Mouse (Mus musculus) embryonic facial prominence, embryonic 15.5 days (tissue): ENCODE data around the gene Rnf157. TPM values are rescaled to one million over a fixed set of nuclear protein-coding genes. Genes with fewer than 3 reads are reported as not detected.

Experiments used
- ATAC-seq: fragments of 200-750 bp; cut with Nextera tagmentation; 2 replicates; pipeline ENCODE4 v1.8.0; 2017; ENCODE audit warnings: low read depth, moderate TSS enrichment; ENCODE audit not compliant: insufficient number of reproducible peaks, low FRiP score, low TSS enrichment
- H3K27ac ChIP-seq: fragments of 300-500 bp; sonication (generic); replicated peaks from 2 replicates; pipeline ENCODE4 v1.5.1; 2015; ENCODE audit warnings: mild to moderate bottlenecking, inconsistent platforms
- H3K27me3 ChIP-seq: fragments of 300-500 bp; sonication (generic); 2 replicates; pipeline ENCODE4 v1.6.1; 2015; ENCODE audit warnings: inconsistent platforms
- H3K36me3 ChIP-seq: fragments of 300-500 bp; sonication (generic); 2 replicates; pipeline ENCODE4 v1.6.1; 2015; ENCODE audit warnings: mild to moderate bottlenecking, inconsistent platforms
- H3K4me1 ChIP-seq: fragments of 300-500 bp; sonication (generic); 2 replicates; pipeline ENCODE4 v1.6.1; 2015; ENCODE audit warnings: inconsistent platforms
- H3K4me2 ChIP-seq: fragments of 300-500 bp; sonication (generic); replicated peaks from 2 replicates; pipeline ENCODE4 v1.6.1; 2015; ENCODE audit warnings: mild to moderate bottlenecking, inconsistent platforms
- H3K4me3 ChIP-seq: fragments of 300-500 bp; sonication (generic); replicated peaks from 2 replicates; pipeline ENCODE4 v1.5.1; 2015; ENCODE audit warnings: mild to moderate bottlenecking, inconsistent platforms
- H3K9ac ChIP-seq: fragments of 300-500 bp; sonication (generic); 2 replicates; pipeline ENCODE4 v1.6.1; 2015; ENCODE audit warnings: inconsistent platforms
- H3K9me3 ChIP-seq: fragments of 300-500 bp; sonication (generic); replicated peaks from 2 replicates; pipeline ENCODE4 v1.6.1; 2016; ENCODE audit warnings: inconsistent platforms
- WGBS: fragments of 180-500 bp; shearing (Covaris S2); methylation state at CpG from one replicate; pipeline ENCODE4 v1.1.7; 2015; 5-methylcytosine and 5-hydroxymethylcytosine counted together
- polyA plus RNA-seq: library from polyadenylated mRNA; unstranded; fragments of >200 nt; fragmentation: Nextera tagmentation; extraction: Ambion mirVana; gene quantifications from 2 replicates; pipeline ENCODE4 v1.2.1, GENCODE M21; 2015

The Rnf157 gene
- polyA plus RNA-seq, 1 experiment from 2014 or later, result 17.0 TPM

- H3K9ac ChIP-seq, result no peak overlapping the region
- H3K36me3 ChIP-seq, result peaks cover 25% of the 10 kb centered on the region
- ATAC-seq, result peak; percentile 26; the same call in 1 of the 2 replicates
- no peak overlapping the region for H3K27ac ChIP-seq
- H3K4me1 ChIP-seq, result no peaks in the 10 kb centered on the region
- WGBS, result 59% methylated on average over 5 of the region's 5 CpGs
- H3K4me3 ChIP-seq, result no peak overlapping the region
- H3K4me2 ChIP-seq, result no peak overlapping the region
- H3K27me3 ChIP-seq, result no peaks in the 10 kb centered on the region
- no peaks in the 10 kb centered on the region for H3K9me3 ChIP-seq
Measured at GRCm38 (mm10) chr11:116347955-116348354, 64.9 kb downstream of the Rnf157 start.

DNA sequence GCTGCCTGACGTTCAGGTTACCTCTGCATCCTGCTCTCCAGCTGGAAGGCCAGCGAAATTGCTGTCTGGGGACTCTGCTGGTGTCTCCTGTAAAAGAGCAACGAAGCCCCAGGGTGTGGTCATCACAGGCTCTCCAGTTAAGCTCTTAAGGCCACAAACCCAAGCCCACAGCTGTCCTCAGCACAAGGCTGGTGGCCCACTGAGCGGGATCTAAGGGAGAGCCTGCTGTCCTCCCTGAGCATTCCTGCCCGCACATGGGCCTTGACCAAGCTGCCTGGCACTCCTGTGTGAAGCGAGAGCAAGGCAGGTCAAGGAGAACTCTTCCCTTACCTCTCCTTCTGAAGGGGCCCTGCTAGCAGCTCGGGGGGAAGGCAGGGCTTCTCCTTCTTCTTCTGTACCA is 65.8 kb downstream of the Rnf157 start:
- H3K4me3 ChIP-seq, result no peak overlapping the region
- no peaks in the 10 kb centered on the region for H3K4me1 ChIP-seq
- peaks cover 28% of the 10 kb centered on the region for H3K36me3 ChIP-seq
- no peak overlapping the region for H3K9ac ChIP-seq
- H3K27me3 ChIP-seq, result no peaks in the 10 kb centered on the region
- no peak overlapping the region for H3K27ac ChIP-seq
- H3K4me2 ChIP-seq, result no peak overlapping the region
- no peak for ATAC-seq
- H3K9me3 ChIP-seq, result no peaks in the 10 kb centered on the region
- 72% methylated on average over 7 of the region's 7 CpGs for WGBS

DNA sequence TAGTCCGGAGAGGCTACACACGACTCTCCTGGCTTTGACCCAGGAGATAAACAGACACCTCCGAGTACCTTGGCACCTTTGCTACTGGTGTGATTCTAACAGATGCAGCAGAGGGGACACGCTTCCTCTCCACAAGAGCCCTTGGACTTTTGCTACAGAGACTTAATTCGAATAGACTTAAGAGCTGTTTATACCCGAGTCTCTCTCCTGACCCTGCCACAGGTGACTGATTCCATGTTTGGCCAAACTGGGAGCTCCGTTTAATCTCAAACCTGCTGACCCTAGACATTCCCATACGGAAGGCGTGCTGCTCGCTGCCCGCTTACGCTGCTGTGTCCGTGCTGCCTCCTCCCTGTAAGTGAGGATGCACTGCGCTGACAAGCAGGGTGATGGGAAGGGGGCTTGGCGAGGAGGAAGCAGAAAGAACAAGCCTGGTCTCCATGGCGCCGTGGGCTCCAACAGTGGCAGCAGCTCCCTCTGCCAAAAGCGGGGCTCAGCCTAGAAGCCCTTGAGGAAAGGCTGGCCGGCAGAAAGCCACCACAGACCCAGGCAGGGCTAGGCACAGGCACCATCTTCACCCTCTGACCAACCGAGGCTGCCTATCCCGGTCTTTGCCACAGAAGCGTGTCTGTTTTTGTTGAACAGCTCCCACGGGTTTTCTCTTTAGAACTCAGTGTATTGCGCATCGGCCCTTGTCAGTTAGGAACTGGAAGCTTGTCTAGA is 70.6 kb downstream of the Rnf157 start:
- Histone ChIP-seq H3K4me1 (no peaks in the 10 kb centered on the region), H3K27me3 (no peaks in the 10 kb centered on the region), H3K9ac (no peak overlapping the region), H3K36me3 (peaks cover 27% of the 10 kb centered on the region), H3K9me3 (no peaks in the 10 kb centered on the region), H3K4me2 (no peak overlapping the region), H3K4me3 (no peak overlapping the region), H3K27ac (no peak overlapping the region)
- 79% methylated on average over 25 of the region's 25 CpGs for WGBS
- no peak for ATAC-seq

DNA sequence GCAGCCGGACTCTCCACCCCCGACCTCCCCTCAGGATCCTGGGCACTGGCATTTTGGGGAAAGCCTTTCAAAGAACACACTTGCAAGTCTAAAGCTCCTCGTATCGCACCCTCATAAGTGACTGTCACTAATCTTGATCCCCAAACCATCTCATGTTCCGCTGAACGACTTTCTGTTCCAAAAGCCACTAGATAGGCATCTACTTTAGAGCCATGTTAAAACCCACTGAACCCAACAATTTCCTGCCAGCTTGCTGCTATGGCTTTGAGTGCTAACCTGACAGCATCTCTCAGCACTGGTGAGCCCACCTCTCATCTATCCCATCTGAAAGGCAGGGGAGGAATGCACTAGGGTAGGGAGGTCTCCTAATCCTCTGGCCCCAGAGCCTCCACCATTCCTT is 75.3 kb downstream of the Rnf157 start:
- Histone ChIP-seq H3K27me3 (peaks cover 24% of the 10 kb centered on the region), H3K9ac (no peak overlapping the region), H3K36me3 (0 out of 2 replicates have a peak, but pooled peaks cover 3% of the 10 kb centered on the region), H3K4me2 (no peak overlapping the region), H3K4me3 (no peak overlapping the region), H3K4me1 (peaks cover 27% of the 10 kb centered on the region), H3K9me3 (no peaks in the 10 kb centered on the region), H3K27ac (no peak overlapping the region)
- no peak for ATAC-seq
- WGBS, result 74% methylated on average over 6 of the region's 6 CpGs

GRCm38 (mm10) chr11:116337000-116337399 is 75.8 kb downstream of the Rnf157 start:
- Histone ChIP-seq H3K27ac (no peak overlapping the region), H3K27me3 (peaks cover 24% of the 10 kb centered on the region), H3K4me1 (peaks cover 33% of the 10 kb centered on the region), H3K36me3 (no peaks in the 10 kb centered on the region), H3K9ac (no peak overlapping the region), H3K4me2 (no peak overlapping the region), H3K4me3 (no peak overlapping the region), H3K9me3 (no peaks in the 10 kb centered on the region)
- ATAC-seq, result no peak
- 65% methylated on average over 12 of the region's 12 CpGs for WGBS

DNA sequence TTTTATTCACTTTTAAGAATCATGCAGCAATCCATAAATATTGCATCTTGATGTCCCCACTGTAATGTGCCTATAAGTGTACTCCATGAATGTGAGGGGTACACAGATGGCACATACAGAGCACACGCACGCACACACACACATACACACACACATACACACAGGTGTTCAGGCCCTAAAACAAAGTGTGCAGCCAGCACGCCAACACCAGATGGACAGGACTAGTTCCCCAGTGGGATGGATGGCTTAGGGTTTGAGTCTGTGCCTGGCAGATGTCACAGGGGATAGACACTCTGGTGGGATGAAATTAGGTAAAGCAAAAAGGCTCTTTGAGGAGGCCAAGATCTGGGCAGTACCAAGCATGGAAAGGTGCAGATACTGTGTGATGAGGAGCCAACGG is 76.4 kb downstream of the Rnf157 start:
- Histone ChIP-seq H3K9me3 (no peaks in the 10 kb centered on the region), H3K4me2 (peak overlapping the region; percentile 98), H3K4me3 (peak overlapping the region; percentile 69), H3K4me1 (peaks cover 34% of the 10 kb centered on the region), H3K9ac (no peak overlapping the region), H3K36me3 (no peaks in the 10 kb centered on the region), H3K27me3 (peaks cover 24% of the 10 kb centered on the region), H3K27ac (no peak overlapping the region)
- 82% methylated on average over 4 of the region's 4 CpGs for WGBS
- no peak for ATAC-seq

GRCm38 (mm10) chr11:116335244-116336036 is 77.4 kb downstream of the Rnf157 start, which contains the start of gene Foxj1:
Gene Foxj1, minus strand, starts transcription at chr11:116335399.
- H3K27ac ChIP-seq, result peak within 1 kb of the TSS; percentile 58; the same call in 1 of the 2 replicates
- peak within 1 kb of the TSS; percentile 69 for H3K4me3 ChIP-seq
- peak; percentile 83 for ATAC-seq
- H3K27me3 ChIP-seq, result peaks cover 24% of the 10 kb centered on the region
- under 1% methylated on average over 60 of the region's 61 CpGs for WGBS
- H3K4me1 ChIP-seq, result peaks cover 34% of the 10 kb centered on the region
- H3K4me2 ChIP-seq, result peak within 1 kb of the TSS; percentile 98
- peak within 1 kb of the TSS; percentile 45 for H3K9ac ChIP-seq
- no peaks in the 10 kb centered on the region for H3K36me3 ChIP-seq
- H3K9me3 ChIP-seq, result no peaks in the 10 kb centered on the region

GRCm38 (mm10) chr11:116334417-116334782 is 78.4 kb downstream of the Rnf157 start:
- Histone ChIP-seq H3K27me3 (peaks cover 24% of the 10 kb centered on the region), H3K4me3 (peak overlapping the region; percentile 69), H3K27ac (no peak overlapping the region), H3K4me1 (peaks cover 41% of the 10 kb centered on the region), H3K4me2 (peak overlapping the region; percentile 98), H3K9me3 (no peaks in the 10 kb centered on the region), H3K36me3 (no peaks in the 10 kb centered on the region), H3K9ac (no peak overlapping the region)
- 4% methylated on average over 26 of the region's 26 CpGs for WGBS
- no peak for ATAC-seq

DNA sequence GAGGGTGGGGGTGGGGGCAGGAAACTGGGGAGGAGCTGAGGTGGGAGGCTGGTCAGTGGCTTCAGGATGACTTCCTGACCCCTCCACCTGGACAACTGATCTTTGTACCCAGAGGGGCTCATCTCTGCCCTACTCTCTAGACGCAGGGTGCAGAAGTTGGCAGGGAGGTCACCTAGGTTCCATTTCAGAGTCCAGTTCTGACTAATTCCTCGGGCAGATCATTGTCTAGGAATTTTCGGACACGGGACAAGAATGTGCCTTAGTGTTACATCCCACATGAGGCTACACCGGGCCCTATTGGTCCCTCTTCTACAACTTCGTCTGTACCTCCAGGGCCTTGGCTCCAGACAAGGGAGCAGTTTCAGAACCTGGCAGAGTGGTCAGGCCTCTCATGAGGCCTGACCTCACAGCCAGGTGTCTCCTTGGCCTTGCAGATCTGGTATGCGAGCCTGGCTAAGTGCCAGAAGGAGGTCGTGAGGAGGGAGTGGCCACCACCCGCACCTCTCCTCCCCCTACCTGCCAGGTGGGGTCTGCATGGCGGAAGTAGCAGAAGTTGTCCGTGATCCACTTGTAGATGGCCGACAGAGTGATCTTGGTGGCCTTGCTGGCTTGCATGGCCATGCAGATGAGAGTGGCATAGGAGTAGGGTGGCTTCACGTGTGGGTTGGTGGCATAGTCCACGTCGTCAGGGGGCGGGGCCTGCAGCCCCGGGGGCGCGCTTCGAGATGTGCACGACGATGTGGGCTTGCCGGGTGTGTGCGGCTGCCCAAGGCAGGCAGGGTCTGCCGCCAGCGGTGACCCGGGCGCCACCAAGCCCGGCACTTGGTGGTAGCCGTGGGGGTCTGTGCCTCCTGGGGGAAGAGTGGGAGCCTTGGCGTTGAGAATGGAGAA is 79.1 kb downstream of the Rnf157 start:
- Histone ChIP-seq H3K4me3 (peak overlapping the region; percentile 69), H3K9ac (no peak overlapping the region), H3K9me3 (no peaks in the 10 kb centered on the region), H3K27me3 (peaks cover 24% of the 10 kb centered on the region), H3K36me3 (no peaks in the 10 kb centered on the region), H3K4me2 (peak overlapping the region; percentile 98), H3K4me1 (peaks cover 46% of the 10 kb centered on the region), H3K27ac (no peak overlapping the region)
- WGBS, result 24% methylated on average over 31 of the region's 31 CpGs
- ATAC-seq, result no peak

GRCm38 (mm10) chr11:116332983-116333270 is 79.9 kb downstream of the Rnf157 start:
- Histone ChIP-seq H3K9me3 (no peaks in the 10 kb centered on the region), H3K9ac (no peak overlapping the region)

More at GRCm38 (mm10) chr11:116332983-116333270, 79.9 kb downstream of the Rnf157 start:
- H3K4me1 ChIP-seq, result peaks cover 46% of the 10 kb centered on the region
- no peak overlapping the region for H3K27ac ChIP-seq
- H3K36me3 ChIP-seq, result no peaks in the 10 kb centered on the region
- no peak overlapping the region for H3K4me2 ChIP-seq
- no peak overlapping the region for H3K4me3 ChIP-seq
- ATAC-seq, result no peak
- 79% methylated on average over 3 of the region's 3 CpGs for WGBS
- peaks cover 24% of the 10 kb centered on the region for H3K27me3 ChIP-seq
